Mouse (Mus musculus) embryo, embryonic 10 days (tissue): ENCODE results near the gene Commd1.

Experiments
- DNase-seq: peaks from one replicate; pipeline ENCODE4 v3.0.0-alpha.2; 2015; ENCODE audit warnings: low spot score

Gene Commd1

DNA sequence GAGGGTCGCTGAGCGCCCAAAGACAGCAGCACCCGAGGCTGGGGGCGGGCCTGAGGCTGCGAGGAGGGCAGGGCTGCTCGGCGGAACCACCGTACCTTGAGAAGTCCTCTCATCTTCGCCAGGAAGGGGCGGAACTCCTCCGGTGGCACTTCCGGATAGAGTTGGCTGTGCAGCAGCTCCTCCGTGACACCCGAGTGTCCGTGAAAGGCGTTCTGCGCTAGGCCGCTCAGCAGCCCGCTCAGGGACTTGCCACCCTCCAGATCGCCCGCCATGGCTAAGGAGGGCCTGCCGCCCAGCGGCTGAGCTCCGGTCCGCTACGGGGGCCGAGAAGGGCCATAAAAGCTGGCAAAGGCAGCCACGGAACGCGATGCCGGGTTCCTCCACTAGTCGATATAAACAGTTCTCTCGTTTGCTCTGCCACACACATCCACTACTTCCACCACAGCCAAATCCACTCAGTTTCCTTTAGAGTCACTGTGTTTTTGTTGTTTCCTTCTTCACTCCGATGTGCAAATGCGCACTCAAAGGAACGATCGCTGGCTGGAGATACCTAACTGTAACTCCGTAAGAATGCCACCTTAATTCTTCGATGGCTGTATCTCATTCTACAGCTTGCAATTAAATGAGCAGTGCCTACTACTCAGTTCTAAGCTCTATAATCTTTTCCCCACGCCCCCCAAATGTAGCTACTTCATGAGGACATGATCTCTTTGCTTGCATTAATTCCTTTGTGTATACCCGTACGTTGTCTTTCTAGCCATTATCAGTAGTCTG is at the start of gene Commd1, which contains the start of gene Gm28048:
Gene Commd1, minus strand, starts transcription at position 399 of the 774 bp plus-strand sequence.
Gene Gm28048, minus strand, starts transcription at position 107 of the 774 bp plus-strand sequence.
- DNase-seq: peak; percentile 95

DNA sequence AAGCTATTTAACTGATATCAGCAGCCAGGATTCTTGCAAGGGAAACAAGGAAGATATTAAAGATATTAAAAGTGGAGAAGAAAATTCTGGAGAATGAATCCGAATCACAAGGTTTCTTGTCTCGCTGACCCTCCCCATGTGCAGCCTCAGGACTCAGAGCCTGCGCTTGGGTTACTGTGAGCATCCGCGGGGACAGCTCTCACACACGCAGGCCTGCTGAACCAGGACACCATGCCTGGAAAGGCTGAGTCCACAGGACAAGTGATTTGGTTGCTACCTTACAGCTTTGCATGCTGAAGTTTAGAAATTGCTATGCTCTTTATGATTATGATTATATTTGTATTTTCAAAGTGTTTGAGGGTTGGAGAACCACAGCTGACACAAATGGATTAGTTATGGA is 47.2 kb upstream of the Commd1 start:
- DNase-seq: no peak

DNA sequence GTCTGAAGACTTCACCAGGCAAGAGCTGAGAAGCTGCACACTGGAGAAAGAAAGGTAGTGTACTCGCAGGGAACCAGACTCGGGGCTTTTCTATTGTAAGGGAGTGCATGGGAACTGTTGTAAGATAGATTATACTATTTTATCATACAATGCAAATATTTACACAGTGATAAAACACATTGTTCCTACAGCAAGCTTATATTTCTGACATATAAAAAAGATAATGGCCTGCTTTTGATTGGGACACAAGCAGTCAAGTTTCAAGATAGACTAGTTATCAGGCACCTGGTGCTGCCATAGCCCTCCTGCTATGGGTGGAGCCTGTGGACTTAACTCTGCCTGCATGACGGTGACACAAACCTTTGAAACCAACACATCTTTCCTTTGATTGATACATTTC is 46.8 kb upstream of the Commd1 start:
- no peak for DNase-seq

DNA sequence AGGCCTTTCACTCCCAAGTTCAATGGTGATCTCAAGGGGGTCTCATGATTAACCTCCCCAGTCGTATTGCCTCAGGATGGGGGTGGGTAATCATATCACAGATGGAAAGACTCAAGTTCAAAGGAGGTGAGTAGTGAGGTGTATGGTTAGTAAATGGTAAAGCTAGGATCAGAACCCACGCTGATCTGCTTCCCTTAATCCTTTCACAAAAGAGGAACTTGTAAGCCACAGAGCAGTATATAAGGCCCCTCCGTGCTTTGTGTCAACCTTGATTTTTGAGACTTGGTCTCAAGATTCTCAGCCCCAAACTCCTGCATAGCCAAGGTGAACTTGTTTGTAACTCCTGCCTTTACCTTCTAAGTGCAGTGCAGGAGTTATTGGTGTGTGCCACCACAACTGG is 42.0 kb upstream of the Commd1 start:
- no peak for DNase-seq

DNA sequence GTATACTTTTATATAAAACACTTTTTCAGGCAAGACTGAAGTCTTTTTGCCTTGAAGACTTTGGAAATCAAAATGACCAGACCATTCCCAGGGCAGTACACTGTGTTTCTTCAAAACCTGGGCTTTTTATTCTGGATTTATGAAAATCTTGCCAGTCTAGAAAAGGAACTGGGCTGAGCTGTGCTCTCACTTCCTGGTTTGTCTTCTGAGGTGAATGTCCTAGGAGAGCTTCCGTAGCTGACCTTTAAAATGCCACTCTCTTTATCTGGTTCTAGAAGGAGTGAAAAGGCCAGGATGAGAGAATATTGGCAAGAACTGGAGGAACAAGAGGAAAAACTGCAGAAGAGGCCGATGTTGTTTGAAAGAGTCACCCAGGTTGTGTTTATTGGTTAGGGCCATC is 41.0 kb upstream of the Commd1 start:
- DNase-seq: no peak

DNA sequence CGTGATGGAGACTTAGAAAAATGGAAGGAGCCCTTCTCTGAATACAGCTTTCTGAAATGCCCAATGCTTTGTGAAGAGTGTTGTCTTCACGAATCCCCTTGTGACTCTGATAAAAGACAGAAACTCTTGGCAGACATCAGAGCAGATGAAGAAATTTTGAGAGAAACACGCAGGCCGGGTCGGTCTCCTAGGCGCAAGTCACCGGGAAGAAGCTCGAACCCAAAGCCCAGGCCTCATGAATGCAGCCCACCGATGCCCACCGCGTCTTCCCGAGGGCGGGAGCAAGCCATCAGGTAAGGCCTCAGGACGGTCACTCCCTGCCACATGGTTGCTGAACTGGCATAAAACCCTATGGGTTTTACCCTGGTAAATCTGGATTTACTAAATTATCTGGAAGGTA is 38.7 kb upstream of the Commd1 start:
- no peak for DNase-seq

DNA sequence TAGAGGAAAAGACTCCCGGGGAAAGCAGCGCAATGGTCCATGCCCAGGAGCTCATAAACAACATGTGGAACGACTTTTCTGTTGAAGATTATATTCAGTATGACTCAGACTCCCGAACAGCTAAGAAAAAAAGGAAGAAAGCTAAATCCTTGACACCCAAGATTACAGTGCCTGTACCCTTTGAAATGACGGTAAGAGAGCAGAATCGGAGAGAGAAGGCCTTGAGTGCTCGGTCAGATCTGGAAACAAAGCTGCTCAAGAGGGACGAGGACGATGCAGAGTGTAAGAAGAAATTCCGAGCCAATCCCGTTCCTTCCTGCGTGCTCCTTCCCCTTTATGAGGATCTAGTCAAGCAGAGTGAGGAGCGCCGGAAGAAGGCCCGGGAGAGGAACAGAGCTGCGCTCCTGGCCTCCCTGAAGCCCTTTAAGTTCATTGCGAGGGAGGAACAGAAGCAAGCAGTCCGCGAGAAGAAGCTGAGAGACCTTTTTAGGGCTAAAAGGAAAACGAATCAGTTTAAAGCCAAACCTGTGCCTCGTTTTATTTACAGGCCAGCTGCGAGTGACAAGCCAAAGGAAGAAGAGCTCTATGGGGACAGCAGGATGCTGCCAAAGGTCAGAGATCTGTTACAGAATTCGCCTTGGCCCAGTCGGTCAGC is 38.1 kb upstream of the Commd1 start:
- DNase-seq: no peak

DNA sequence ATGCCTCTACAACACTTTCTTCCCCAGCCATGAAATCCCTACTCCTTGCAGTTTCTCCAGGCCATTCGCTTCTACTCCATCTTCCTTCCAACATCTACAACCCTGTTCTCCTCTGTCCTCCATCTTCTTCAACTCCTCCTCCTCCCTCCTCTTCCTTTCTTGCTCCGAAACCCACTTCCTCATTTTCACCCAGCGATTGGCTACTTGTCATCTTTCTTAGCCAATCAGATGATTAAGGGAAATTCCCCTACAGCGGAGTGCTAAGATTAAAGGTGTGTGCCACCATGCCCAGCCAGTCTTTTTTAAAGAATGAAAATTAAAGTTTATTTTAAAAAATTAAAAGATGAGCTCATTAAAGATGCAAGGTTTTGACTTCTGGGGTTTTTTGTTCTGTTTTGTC is 35.8 kb upstream of the Commd1 start:
- DNase-seq: no peak

DNA sequence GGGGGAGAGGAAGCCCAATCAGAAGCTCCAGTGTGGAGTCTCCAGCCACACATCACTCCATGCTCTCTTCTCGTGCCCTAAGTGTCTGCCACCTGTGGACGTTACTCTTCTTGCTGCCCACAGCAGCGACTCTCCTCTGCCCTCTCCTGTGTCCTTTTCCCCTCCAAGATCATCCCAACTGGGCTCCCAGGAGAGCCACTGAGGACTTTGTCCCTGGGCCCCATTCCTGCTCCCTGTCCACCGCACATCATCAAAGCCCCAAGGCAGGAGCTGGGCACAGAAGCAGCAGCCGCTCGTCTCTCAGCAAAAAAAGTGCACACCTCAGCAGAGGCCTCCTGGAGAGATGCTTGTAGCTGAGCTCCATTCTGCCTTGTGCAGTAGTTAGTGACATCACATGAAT is 32.8 kb upstream of the Commd1 start:
- DNase-seq: no peak

DNA sequence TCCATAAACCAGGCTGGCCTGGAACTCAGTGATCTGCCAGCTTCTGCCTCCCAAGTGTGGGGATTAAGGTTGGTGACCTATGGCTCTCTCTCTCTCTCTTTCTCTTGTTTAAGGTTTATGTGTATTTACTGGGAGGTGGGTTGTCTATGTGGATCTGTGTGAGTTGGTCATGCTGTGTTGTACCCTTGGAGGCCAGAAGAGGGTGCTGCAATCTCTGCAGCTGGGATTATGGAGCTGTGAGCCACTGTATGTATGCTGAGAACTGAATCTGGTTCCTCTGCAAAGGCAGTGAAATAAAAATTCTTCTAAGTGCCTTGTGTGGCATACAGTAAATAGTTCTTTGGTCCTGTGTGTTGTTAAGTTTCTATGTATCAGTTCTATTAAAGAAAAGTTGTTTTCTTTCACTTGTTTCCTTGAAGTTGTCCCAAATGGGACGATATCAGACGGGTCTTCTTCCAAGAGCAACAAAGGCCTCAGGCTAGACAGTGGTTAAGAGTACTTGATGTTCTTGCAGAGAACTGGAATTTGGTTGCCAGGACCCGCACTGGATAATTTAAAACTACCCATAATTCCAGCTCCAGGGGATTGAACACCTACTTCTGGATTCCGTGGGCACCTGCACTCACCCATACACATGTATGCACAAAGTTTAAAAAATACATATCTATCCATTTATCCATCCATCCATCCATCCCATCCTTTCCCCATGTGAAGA is 31.6 kb upstream of the Commd1 start:
- peak; percentile 31 for DNase-seq

DNA sequence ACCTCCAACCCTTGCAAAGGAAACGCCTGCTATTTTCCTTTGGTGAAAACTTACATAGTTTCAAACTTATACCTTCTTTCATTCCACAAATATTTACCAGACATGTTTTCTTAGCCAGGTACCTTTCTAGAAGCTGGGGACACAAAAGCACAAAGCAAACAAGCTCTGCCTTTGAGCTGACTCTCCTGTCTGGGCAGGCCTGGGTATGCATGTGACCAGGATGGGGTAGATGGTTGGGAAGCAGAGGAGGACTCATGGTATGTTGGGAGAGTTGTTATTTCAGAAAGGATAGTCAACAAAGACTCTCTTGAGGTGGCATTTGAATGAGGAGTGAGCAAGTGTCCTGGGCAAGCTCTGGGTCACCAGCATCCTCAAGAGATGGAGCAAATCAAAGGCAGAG is 30.9 kb upstream of the Commd1 start:
- DNase-seq: no peak

DNA sequence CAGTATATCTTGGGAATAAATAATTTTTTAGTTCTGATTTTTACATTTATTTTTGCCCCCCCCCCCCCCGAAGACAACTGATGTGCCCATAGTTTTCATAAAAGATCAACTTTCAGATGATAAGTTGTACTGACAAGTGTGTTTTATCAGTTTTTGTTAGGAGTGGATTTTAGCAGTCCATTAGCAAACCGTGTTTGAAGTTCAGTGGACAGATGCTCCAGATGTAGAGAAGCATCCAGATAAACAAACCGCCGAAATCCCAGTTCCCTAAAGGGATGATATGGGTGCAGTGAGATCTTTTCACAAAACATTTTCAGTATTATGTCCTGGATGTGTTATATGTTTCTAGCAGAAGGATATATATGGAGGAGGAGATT is 26.6 kb upstream of the Commd1 start:
- DNase-seq: no peak

DNA sequence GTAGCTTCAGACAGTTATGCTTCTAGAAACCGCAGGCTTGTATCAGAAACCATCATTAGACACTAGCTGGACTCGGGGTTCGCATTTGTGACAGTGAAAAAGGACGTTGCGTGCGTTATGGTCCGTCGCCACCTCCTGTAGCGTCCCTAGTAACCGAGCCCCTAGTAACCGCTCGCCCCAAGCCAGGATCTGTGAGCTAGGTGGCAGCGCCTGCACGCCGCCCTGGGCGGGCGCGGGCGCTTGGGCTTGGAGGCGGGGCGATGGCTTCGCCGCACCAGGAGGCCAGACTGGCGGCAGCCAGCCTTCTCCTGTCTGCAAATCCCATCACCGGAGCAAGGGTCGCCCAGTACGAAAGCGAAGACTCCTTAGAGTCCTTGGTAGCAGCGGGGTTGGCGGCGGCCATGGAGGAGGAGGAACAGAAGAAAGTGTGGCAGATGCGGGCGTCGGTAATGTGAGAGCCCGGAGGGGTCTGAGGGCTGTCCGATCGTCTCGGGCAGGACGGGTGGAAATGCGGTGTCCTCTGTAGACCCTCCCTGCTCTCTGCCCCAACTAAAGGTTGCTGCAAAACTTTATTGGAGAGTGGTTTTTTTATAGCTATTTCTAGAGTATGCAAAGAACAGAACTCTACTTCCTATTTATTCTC is 26.1 kb upstream of the Commd1 start:
- DNase-seq: peak; percentile 92

DNA sequence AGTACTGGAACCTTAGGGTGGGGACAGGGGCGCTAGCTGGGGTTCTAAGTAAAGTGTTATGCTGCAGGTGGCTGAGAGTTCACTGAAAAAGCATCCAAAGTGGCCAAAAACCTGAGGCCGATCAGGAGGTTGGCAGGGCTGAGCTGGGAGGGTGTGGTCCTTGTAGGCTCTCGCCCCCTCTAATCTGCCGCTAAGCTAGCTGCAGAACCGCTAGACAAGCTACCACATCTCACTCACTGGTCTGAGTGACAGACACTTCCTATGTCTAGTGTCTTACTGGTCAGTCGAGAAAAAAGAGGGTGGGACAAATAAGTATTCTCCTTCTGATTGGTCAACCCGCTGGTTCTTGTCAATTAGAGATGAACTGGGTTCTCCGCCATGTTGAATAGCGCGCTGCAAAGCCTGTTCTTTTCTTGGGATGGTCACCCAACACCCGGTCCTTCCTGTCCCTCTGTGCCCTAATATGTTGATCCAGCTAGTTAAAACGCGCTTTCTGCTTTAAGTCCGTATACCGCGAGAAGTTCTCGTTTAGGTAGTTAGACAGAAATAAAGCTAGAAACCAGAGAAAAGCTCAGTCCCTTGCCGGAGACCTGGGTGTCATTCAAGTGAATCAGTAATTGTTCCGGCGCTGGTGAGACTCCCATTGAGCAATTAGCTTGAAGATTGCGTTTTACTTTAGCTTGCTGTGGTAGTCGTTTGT is 25.4 kb upstream of the Commd1 start, which contains the start of gene Fam161a:
Gene Fam161a, plus strand, starts transcription at position 51 of the 700 bp plus-strand sequence.
- DNase-seq: peak; percentile 92

DNA sequence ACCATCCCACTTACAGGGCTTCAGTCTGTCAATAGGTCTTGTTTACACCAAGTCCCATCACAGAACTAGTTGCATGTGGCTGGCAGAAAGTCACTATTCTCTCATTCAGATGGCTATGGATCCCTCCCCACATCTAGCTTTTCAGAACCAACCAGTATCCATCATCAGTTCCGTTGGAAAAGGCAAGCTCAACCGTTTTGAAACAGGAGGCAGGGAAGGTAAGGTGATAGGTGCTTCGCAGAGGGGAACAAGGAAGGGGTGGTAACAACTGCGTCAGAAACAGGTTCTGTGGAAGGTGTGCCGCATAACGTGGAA is 24.9 kb upstream of the Commd1 start:
- DNase-seq: no peak

DNA sequence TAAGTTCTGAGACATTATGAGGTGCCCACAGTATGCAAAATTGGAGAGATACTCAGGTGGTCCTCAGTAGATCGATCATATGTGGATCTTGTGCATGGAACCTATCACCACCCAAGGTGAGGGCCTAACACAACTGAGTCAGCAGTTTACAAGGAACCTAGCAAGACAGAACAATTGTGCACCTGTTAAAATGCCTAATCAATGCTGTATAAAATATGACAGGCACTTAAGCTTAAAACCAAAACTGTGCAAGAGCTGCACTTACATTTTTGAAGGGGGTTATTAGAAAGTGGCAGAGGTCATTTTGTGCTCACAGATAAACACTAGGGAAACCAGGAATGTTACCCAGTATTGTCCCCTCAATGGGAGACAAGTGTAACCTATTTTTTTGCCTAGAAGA is 23.1 kb upstream of the Commd1 start:
- DNase-seq: no peak

DNA sequence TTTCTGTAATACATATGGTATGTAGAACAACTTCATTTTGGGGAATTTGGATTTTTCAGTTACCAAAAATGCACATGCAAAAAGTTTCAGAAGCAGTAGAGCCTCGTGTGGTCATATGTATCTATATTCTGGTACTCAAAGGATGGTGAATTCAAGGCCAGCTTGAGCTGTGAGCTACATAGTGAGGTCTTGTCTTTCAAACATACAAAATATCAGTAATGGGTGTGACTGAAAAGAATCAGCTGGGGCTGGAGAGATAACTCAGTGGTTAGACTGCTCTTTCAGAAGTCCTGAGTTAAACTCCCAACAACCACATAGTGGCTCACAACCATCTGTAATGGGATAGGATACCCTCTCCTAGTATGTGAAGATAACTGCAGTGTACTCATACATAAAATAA is 16.1 kb upstream of the Commd1 start:
- DNase-seq: no peak

DNA sequence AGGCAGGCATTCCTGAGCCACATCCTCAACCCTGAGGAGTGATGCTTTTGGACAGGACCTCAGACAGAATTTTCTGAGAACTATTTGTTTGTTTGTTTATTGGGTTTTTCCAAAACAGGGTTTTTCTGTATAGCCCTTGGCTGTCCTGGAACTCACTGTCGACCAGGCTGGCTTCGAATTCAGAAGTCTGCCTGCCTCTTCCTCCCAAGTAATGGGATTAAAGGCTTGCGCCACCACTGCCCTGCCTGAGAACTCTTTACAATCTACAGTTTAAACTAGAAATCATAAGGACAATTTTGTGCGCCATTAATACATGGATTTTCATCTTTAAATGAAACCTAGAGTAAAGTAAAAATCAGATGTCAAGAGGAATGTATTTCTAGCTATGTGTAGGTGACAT is 13.3 kb upstream of the Commd1 start:
- DNase-seq: no peak

DNA sequence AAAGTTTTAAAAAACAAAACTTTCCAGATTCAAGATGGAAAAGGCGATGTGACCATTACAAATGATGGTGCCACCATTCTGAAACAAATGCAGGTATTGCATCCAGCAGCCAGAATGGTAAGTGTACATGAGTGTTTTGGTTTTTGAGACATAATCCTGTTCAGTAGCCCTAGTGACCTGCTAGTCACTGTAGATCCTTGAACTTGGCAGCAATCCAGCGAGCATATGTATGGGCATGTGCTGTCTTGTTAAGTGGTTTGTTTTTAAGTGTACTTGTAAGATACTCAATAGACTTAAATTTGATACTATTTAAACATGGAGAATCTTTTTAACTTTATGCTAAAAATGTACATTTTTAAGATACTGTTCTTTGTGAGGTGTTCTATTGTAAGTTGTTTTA is 12.1 kb upstream of the Commd1 start:
- no peak for DNase-seq

DNA sequence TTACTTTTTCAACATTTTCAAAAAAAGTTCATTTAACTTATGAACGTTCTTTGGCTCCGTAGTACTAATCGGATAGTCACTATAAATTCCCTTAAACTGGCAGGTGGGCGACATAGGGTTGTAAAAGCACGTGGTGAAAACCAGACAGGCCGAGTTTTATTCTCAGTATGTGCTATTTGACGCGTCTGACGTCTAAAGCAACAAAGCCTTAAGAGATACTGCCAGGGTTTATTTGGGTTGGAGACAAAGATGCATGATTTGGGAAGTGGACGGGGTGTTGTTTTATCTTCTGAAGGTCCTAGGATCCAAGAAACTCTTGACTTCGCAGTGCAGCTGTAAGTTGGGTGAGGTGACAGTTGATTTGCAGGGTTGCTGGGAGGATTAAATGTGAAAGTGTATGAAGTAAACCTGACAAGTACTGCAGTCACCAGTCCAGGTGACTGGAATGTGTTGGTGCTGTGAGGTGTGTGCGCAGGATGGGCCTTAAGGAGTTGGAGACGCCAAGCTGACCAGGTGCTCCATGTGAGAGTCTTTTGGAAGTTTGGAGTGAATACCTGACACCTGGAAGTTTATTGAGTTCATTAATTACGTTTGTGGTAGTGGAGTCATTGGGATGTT is 9.1 kb upstream of the Commd1 start:
- DNase-seq: no peak

DNA sequence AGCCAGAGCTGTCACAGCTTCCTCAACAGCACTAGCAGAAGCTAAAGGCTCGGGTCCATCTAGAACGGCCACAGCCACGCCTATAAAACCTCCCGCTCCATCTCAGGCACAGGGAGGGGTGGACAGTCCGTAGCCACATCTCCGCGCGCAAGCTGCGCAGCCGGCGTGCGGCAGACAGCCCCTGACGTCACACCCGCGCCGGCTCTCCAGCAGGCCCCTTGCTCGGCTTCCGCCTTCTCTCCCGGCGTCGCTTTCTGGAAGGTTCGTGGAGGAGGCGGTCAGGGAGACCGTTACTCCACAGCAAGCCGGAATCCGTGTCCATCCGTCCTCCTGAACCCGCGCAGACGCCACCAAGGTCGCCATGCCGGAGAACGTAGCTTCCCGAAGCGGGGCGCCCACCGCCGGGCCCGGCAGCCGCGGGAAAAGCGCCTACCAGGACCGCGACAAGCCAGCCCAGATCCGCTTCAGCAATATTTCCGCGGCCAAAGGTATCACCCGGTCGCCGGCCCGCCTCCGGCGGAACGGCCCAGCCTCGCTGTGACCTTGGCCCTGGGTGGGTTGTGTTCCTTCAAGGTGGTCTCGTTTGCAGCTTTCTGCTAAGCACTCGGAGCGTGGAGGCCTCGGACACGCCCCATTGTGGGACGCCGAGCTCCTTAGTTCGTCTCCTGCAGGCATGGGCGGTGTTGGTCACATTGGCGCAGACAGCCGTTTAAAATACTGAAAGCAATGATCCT is 8.4 kb upstream of the Commd1 start, which contains the start of gene Cct4:
Gene Cct4, plus strand, starts transcription at position 127 of the 734 bp plus-strand sequence.
- peak; percentile 95 for DNase-seq
